Comparison of ENCODE assay signal across 11 mouse cellular contexts in genomic region chr4:63437119-63437815, GRCm38 (mm10). TPM values are rescaled to one million over a fixed set of nuclear protein-coding genes. Genes with fewer than 3 reads are reported as not detected.
A peak's percentile ranks its signal among the peaks of the same experiment; 100 is the strongest.
DNase-seq lines count a peak whose midpoint lies in the region; ATAC-seq and TF ChIP-seq lines count a peak whose summit lies in the region.
"Had no signal": no experiment of that assay in that cellular context is flagged by ENCODE, and none has a peak within 500 bp of the region (broad histone marks: within the 10 kb centered on the region; RNA-seq: fewer than 3 reads in every experiment).

No protein-coding gene starts in this region.

- no peaks in the 10 kb centered on the region; the same call in 1 of the 2 replicates for H3K27me3 ChIP-seq in heart, embryonic 13.5 days (replicated peaks)
- H3K27me3 ChIP-seq in embryonic facial prominence, embryonic 14.5 days (replicated peaks; ENCODE audit: control insufficient read depth, insufficient read depth, low read length) = no peaks in the 10 kb centered on the region
- H3K27me3 ChIP-seq in intestine, embryonic 16.5 days (replicated peaks; ENCODE audit: control insufficient read depth, insufficient read depth, low read length) = no peaks in the 10 kb centered on the region
- H3K27me3 ChIP-seq: hindbrain, embryonic 15.5 days had no signal

- no peak overlapping the region for H3K9ac ChIP-seq in heart, embryonic 13.5 days
- 0 out of 2 replicates have a peak overlapping the region, but pooled peaks have one; percentile 19 for H3K9ac ChIP-seq in embryonic facial prominence, embryonic 14.5 days (ENCODE audit: low read depth, low read length)
- no peak overlapping the region for H3K9ac ChIP-seq in intestine, embryonic 16.5 days (ENCODE audit: low read depth, low read length)
- H3K9ac ChIP-seq: hindbrain, embryonic 15.5 days; liver, embryonic 14.5 days had no signal

- WGBS in heart, embryonic 13.5 days = 39% methylated on average over 16 of the region's 16 CpGs
- 42% methylated on average over 16 of the region's 16 CpGs for WGBS in embryonic facial prominence, embryonic 14.5 days
- WGBS in intestine, embryonic 16.5 days = 67% methylated on average over 16 of the region's 16 CpGs

- no peaks in the 10 kb centered on the region for H3K36me3 ChIP-seq in heart, embryonic 13.5 days
- H3K36me3 ChIP-seq in embryonic facial prominence, embryonic 14.5 days (ENCODE audit: control insufficient read depth, insufficient read depth, low read length) = no peaks in the 10 kb centered on the region
- 0 out of 2 replicates have a peak, but pooled peaks cover 3% of the 10 kb centered on the region for H3K36me3 ChIP-seq in intestine, embryonic 16.5 days (ENCODE audit: control insufficient read depth, insufficient read depth, low read length)
- H3K36me3 ChIP-seq: hindbrain, embryonic 15.5 days had no signal

- H3K4me2 ChIP-seq in heart, embryonic 13.5 days = peak overlapping the region; percentile 27
- H3K4me2 ChIP-seq in embryonic facial prominence, embryonic 14.5 days (ENCODE audit: low read depth, low read length) = no peak overlapping the region
- H3K4me2 ChIP-seq in intestine, embryonic 16.5 days (ENCODE audit: low read depth, low read length) = no peak overlapping the region
- H3K4me2 ChIP-seq: hindbrain, embryonic 15.5 days had no signal

- H3K4me3 ChIP-seq in heart, embryonic 13.5 days = no peak overlapping the region
- H3K4me3 ChIP-seq in embryonic facial prominence, embryonic 14.5 days (ENCODE audit: low read depth, low read length) = no peak overlapping the region
- no peak overlapping the region for H3K4me3 ChIP-seq in intestine, embryonic 16.5 days (ENCODE audit: low read length)
- H3K4me3 ChIP-seq: hindbrain, embryonic 15.5 days; myocyte had no signal

- no peak; the same call in 1 of the 2 replicates for ATAC-seq in heart, embryonic 13.5 days (ENCODE audit: extremely low read depth, insufficient number of reproducible peaks, low FRiP score, low TSS enrichment)
- ATAC-seq in embryonic facial prominence, embryonic 14.5 days (ENCODE audit: low read depth) = peak; percentile 81
- peak; percentile 29; the same call in 1 of the 2 replicates for ATAC-seq in intestine, embryonic 16.5 days

- no peak for TF ChIP-seq CTCF in brain, embryonic 14.5 days (IDR thresholded peaks at IDR 0.05; ENCODE audit: borderline replicate concordance, extremely low read depth, insufficient read depth, insufficient read length)

- no peak for DNase-seq in heart, postnatal 4 days
- DNase-seq in brain, embryonic 14.5 days (ENCODE audit: low read depth) = peak; percentile 72
- peak; percentile 83 for DNase-seq in embryonic facial prominence, embryonic 14.5 days (ENCODE audit: low spot score)
- DNase-seq in natural killer cell, adult 2 months (ENCODE audit: low spot score in 2 of 2) = no peak
- no peak for DNase-seq in liver
- DNase-seq: thymus, postnatal 36 days had no signal

- H3K4me1 ChIP-seq in heart, embryonic 13.5 days = peaks cover 21% of the 10 kb centered on the region
- H3K4me1 ChIP-seq in embryonic facial prominence, embryonic 14.5 days (ENCODE audit: control insufficient read depth, insufficient read depth, low read length) = peaks cover 8% of the 10 kb centered on the region; the same call in 1 of the 2 replicates
- no peaks in the 10 kb centered on the region for H3K4me1 ChIP-seq in intestine, embryonic 16.5 days (ENCODE audit: control insufficient read depth, insufficient read depth, low read length)

- peaks cover under 1% of the 10 kb centered on the region; the same call in 1 of the 2 replicates for H3K9me3 ChIP-seq in heart, embryonic 13.5 days
- peaks cover 4% of the 10 kb centered on the region; the same call in 1 of the 2 replicates for H3K9me3 ChIP-seq in embryonic facial prominence, embryonic 14.5 days (ENCODE audit: control insufficient read depth, low read length)
- H3K9me3 ChIP-seq in intestine, embryonic 16.5 days (ENCODE audit: control insufficient read depth, low read length) = 0 out of 2 replicates have a peak, but pooled peaks cover 4% of the 10 kb centered on the region
- H3K9me3 ChIP-seq: hindbrain, embryonic 15.5 days had no signal

- peak overlapping the region; percentile 56 for H3K27ac ChIP-seq in heart, embryonic 13.5 days (replicated peaks)
- H3K27ac ChIP-seq in embryonic facial prominence, embryonic 14.5 days (replicated peaks; ENCODE audit: low read depth, low read length) = peak overlapping the region; percentile 65; the same call in 1 of the 2 replicates
- 0 out of 2 replicates have a peak overlapping the region, but pooled peaks have one; percentile 15 for H3K27ac ChIP-seq in intestine, embryonic 16.5 days (ENCODE audit: low read length)
- H3K27ac ChIP-seq: hindbrain, embryonic 15.5 days; liver, embryonic 14.5 days had no signal

- no peak for TF ChIP-seq POLR2A in brain, embryonic 14.5 days (IDR thresholded peaks at IDR 0.05; ENCODE audit: borderline replicate concordance, extremely low read depth, insufficient read depth, insufficient read length, poor library complexity, severe bottlenecking)

RNA-seq across cellular contexts. Expression of gene Akna, which starts 34.1 kb away (rescaled TPM):
- 2.8 and 3.5 TPM in 2 replicates for polyA plus RNA-seq in heart, embryonic 13.5 days (2015; fragmentation: Nextera tagmentation; extraction: Ambion mirVana)
- total RNA-seq in heart, postnatal 4 days (2021) = 1 to 10 TPM; 4.8 to 5.3 TPM
- polyA plus RNA-seq in brain, embryonic 14.5 days (2012; rRNA removed) = 7.7 and 9.1 TPM in 2 replicates
- polyA plus RNA-seq in embryonic facial prominence, embryonic 14.5 days (2014; fragmentation: Nextera tagmentation; extraction: Ambion mirVana) = 5.2 and 5.9 TPM in 2 replicates
- 5.3 and 5.4 TPM in 2 replicates for polyA plus RNA-seq in intestine, embryonic 16.5 days (2015; fragmentation: Nextera tagmentation; extraction: Ambion mirVana)

RNA-seq across cellular contexts. Expression of gene Whrn, which starts 58.5 kb away (rescaled TPM):
- polyA plus RNA-seq in heart, embryonic 13.5 days (2015; fragmentation: Nextera tagmentation; extraction: Ambion mirVana) = 1.7 and 2.8 TPM in 2 replicates
- total RNA-seq in heart, postnatal 4 days (2021) = 1 to 10 TPM; 5.1 to 8.9 TPM
- polyA plus RNA-seq in brain, embryonic 14.5 days (2012; rRNA removed) = 28.2 and 30.9 TPM in 2 replicates
- 4.4 and 5.0 TPM in 2 replicates for polyA plus RNA-seq in embryonic facial prominence, embryonic 14.5 days (2014; fragmentation: Nextera tagmentation; extraction: Ambion mirVana)
- polyA plus RNA-seq in intestine, embryonic 16.5 days (2015; fragmentation: Nextera tagmentation; extraction: Ambion mirVana) = 2.9 and 3.0 TPM in 2 replicates

Comparison
In these comparisons a context has a peak if more than half of its experiments do, and no peak if none do; other contexts are left out.
1. H3K27ac ChIP-seq: peak in every context shown above with its lines; median percentile 65 in embryonic facial prominence, embryonic 14.5 days; 56 in heart, embryonic 13.5 days; 15 in intestine, embryonic 16.5 days.
2. DNase-seq: peak in brain, embryonic 14.5 days (single experiment) and embryonic facial prominence, embryonic 14.5 days (single experiment); none in heart, postnatal 4 days (single experiment), natural killer cell, adult 2 months (0 of 2) and liver (single experiment).